Mouse (Mus musculus) forebrain, embryonic 14.5 days (tissue): Measurements from ENCODE around the gene Hes6. TPM values are rescaled to one million over a fixed set of nuclear protein-coding genes. Genes with fewer than 3 reads are reported as not detected.

Experiments
- ATAC-seq: fragments of 200-750 bp; cut with Nextera tagmentation; 2 replicates; pipeline ENCODE4 v1.8.0; 2017; ENCODE audit warnings: mild to moderate bottlenecking, moderate library complexity
- DNase-seq: peaks from one replicate; pipeline ENCODE4 v3.0.0-alpha.2; 2015; ENCODE audit warnings: low spot score
- H3K27ac ChIP-seq: fragments of 300-500 bp; sonication (generic); 2 replicates; pipeline ENCODE4 v1.5.1; 2014; ENCODE audit warnings: low read depth, mild to moderate bottlenecking, control low read depth, low read length, moderate library complexity
- H3K27me3 ChIP-seq: fragments of 300-500 bp; sonication (generic); replicated peaks from 2 replicates; pipeline ENCODE4 v1.6.1; 2014; ENCODE audit warnings: low read length, control low read depth, mixed read lengths; ENCODE audit not compliant: control insufficient read depth, insufficient read depth
- H3K36me3 ChIP-seq: fragments of 300-500 bp; sonication (generic); 2 replicates; pipeline ENCODE4 v1.6.1; 2014; ENCODE audit warnings: low read length, control low read depth; ENCODE audit not compliant: control insufficient read depth, insufficient read depth
- H3K4me1 ChIP-seq: fragments of 300-500 bp; sonication (generic); 2 replicates; pipeline ENCODE4 v1.6.1; 2014; ENCODE audit warnings: antibody characterized with exemption, low read length, control low read depth; ENCODE audit not compliant: control insufficient read depth, insufficient read depth
- H3K4me2 ChIP-seq: fragments of 300-500 bp; sonication (generic); 2 replicates; pipeline ENCODE4 v1.6.1; 2014; ENCODE audit warnings: mild to moderate bottlenecking, control low read depth, low read length
- H3K4me3 ChIP-seq: fragments of 300-500 bp; sonication (generic); 2 replicates; pipeline ENCODE4 v1.5.1; 2014; ENCODE audit warnings: low read depth, low read length, control low read depth
- H3K9ac ChIP-seq: fragments of 300-500 bp; sonication (generic); 2 replicates; pipeline ENCODE4 v1.6.1; 2014; ENCODE audit warnings: mild to moderate bottlenecking, low read length, control low read depth, moderate library complexity
- H3K9me3 ChIP-seq: fragments of 300-500 bp; sonication (generic); replicated peaks from 2 replicates; pipeline ENCODE4 v1.6.1; 2016; ENCODE audit warnings: low read length, control low read depth, mixed read lengths; ENCODE audit not compliant: control insufficient read depth
- WGBS: fragments of 180-500 bp; shearing (Covaris S2); extraction: QIAGEN DNeasy Blood & Tissue Kit; methylation state at CpG from one replicate; pipeline ENCODE4 v1.1.7; 2014; 5-methylcytosine and 5-hydroxymethylcytosine counted together
- polyA plus RNA-seq: library from polyadenylated mRNA; unstranded; fragments of >200 nt; fragmentation: Nextera tagmentation; extraction: Ambion mirVana; gene quantifications from 2 replicates; pipeline ENCODE4 v1.2.1, GENCODE M21; 2014

Gene Hes6
- polyA plus RNA-seq, 1 experiment from 2014 or later, result 240 TPM

- Histone ChIP-seq H3K9ac (peak overlapping the region; percentile 93; the same call in 1 of the 2 replicates), H3K36me3 (0 out of 2 replicates have a peak, but pooled peaks cover 7% of the 10 kb centered on the region), H3K4me3 (no peak overlapping the region), H3K4me1 (peaks cover 33% of the 10 kb centered on the region), H3K27me3 (no peaks in the 10 kb centered on the region), H3K4me2 (peak overlapping the region; percentile 88; the same call in 1 of the 2 replicates), H3K27ac (peak overlapping the region; percentile 97), H3K9me3 (no peaks in the 10 kb centered on the region)
- DNase-seq (peak; percentile 60), ATAC-seq (no peak)
- 37% methylated on average over 5 of the region's 5 CpGs for WGBS
Measured at GRCm38 (mm10) chr1:91415311-91415710, 1.5 kb upstream of the Hes6 start.

GRCm38 (mm10) chr1:91414903-91415302 lies 1.1 kb upstream of the Hes6 start:
- Histone ChIP-seq H3K4me3 (no peak overlapping the region), H3K9me3 (no peaks in the 10 kb centered on the region), H3K9ac (peak overlapping the region; percentile 93; the same call in 1 of the 2 replicates), H3K27ac (peak overlapping the region; percentile 97), H3K4me1 (peaks cover 33% of the 10 kb centered on the region), H3K36me3 (0 out of 2 replicates have a peak, but pooled peaks cover 7% of the 10 kb centered on the region), H3K4me2 (peak overlapping the region; percentile 88), H3K27me3 (no peaks in the 10 kb centered on the region)
- ATAC-seq, result no peak
- WGBS, result 26% methylated on average over 4 of the region's 4 CpGs
- peak; percentile 80 for DNase-seq

DNA sequence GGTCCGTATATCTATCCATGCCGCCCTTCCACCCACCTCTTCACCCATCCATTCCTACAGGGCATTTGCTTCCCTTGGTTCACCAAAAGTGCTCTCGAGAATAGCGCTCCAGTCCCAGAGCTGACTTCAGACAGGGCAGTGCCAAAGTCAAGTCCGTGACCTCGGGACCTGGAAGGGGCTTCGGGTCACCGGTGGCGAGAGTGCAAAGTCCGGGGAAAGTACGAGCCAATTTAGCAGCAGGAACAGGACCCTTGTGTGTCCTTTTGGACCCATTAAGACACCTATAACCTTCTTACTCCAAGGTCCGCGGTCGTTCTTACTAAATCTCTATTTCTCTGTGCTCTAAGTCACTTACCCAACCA lies 321 bp downstream of the Hes6 start:
- Histone ChIP-seq H3K9me3 (no peaks in the 10 kb centered on the region), H3K4me2 (peak overlapping the region; percentile 88), H3K4me3 (peak overlapping the region; percentile 71), H3K27ac (peak overlapping the region; percentile 97), H3K27me3 (no peaks in the 10 kb centered on the region), H3K4me1 (peaks cover 33% of the 10 kb centered on the region), H3K9ac (peak overlapping the region; percentile 93), H3K36me3 (0 out of 2 replicates have a peak, but pooled peaks cover 7% of the 10 kb centered on the region)
- ATAC-seq (no peak), DNase-seq (no peak)
- WGBS, result under 1% methylated on average over 14 of the region's 14 CpGs

- ATAC-seq, result peak; percentile 89
- H3K4me1 ChIP-seq, result peaks cover 33% of the 10 kb centered on the region
- H3K27ac ChIP-seq, result peak overlapping the region; percentile 97
- peak overlapping the region; percentile 88 for H3K4me2 ChIP-seq
- 0 out of 2 replicates have a peak, but pooled peaks cover 7% of the 10 kb centered on the region for H3K36me3 ChIP-seq
- H3K4me3 ChIP-seq, result peak overlapping the region; percentile 71
- peak; percentile 99 for DNase-seq
- no peaks in the 10 kb centered on the region for H3K27me3 ChIP-seq
- no peaks in the 10 kb centered on the region for H3K9me3 ChIP-seq
- under 1% methylated on average over 34 of the region's 34 CpGs for WGBS
- H3K9ac ChIP-seq, result peak overlapping the region; percentile 93
Measured at GRCm38 (mm10) chr1:91413030-91413506, 770 bp downstream of the Hes6 start.

DNA sequence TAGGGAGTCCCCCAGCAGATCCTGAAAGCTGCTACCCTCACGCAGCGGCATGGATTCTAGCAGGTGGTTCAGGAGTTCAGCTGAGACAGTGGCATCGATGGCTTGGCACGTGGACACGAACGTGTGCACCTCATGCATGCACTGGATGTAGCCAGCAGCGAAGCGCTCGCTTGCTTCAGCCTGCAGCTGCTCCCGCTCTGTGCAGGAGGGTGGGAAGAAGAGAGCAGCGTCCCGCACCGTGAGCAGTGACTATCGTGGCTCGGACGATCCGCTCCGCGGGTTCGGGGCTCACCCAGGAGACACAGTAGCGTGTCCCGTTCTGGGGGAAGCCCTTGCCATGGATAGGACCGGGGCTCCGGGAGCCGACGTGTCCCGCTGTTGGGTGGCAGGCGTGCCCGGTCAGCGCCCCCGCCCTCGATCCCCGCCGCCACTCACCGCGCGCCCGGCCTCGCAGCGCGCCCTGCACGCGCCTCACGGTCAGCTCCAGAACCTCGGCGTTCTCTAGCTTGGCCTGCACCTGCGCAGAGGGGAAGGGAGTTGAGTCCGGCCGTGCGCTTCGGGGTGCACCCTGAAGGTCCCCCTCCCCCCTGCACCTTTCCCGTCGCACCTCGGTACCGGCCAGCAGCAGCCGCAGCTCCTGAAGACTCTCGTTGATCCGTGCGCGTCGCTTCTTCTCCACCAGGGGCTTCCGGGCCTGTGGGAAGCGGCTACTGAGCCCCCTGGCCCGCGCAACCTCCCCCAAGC lies 1.4 kb downstream of the Hes6 start:
- H3K4me3 ChIP-seq, result peak overlapping the region; percentile 71
- 0 out of 2 replicates have a peak, but pooled peaks cover 2% of the 10 kb centered on the region for H3K36me3 ChIP-seq
- H3K4me1 ChIP-seq, result peaks cover 33% of the 10 kb centered on the region
- DNase-seq (peak; percentile 48), ATAC-seq (peak; percentile 18; the same call in 1 of the 2 replicates)
- 2% methylated on average over 57 of the region's 65 CpGs for WGBS
- no peaks in the 10 kb centered on the region for H3K9me3 ChIP-seq
- no peaks in the 10 kb centered on the region for H3K27me3 ChIP-seq
- H3K27ac ChIP-seq, result peak overlapping the region; percentile 97
- peak overlapping the region; percentile 93 for H3K9ac ChIP-seq
- H3K4me2 ChIP-seq, result peak overlapping the region; percentile 88

GRCm38 (mm10) chr1:91411631-91412285 lies 2.1 kb downstream of the Hes6 start:
- Histone ChIP-seq H3K4me1 (peaks cover 33% of the 10 kb centered on the region), H3K4me3 (peak overlapping the region; percentile 71), H3K4me2 (peak overlapping the region; percentile 88), H3K27me3 (no peaks in the 10 kb centered on the region), H3K9ac (peak overlapping the region; percentile 93), H3K27ac (no peak overlapping the region), H3K9me3 (no peaks in the 10 kb centered on the region), H3K36me3 (no peaks in the 10 kb centered on the region)
- ATAC-seq (no peak), DNase-seq (no peak)
- WGBS, result 42% methylated on average over 8 of the region's 8 CpGs

GRCm38 (mm10) chr1:91407819-91408218 lies 6.0 kb downstream of the Hes6 start:
- WGBS, result 90% methylated on average over 4 of the region's 4 CpGs
- Histone ChIP-seq H3K4me1 (peaks cover 15% of the 10 kb centered on the region), H3K27ac (no peak overlapping the region), H3K9ac (no peak overlapping the region), H3K36me3 (no peaks in the 10 kb centered on the region), H3K4me2 (no peak overlapping the region), H3K9me3 (no peaks in the 10 kb centered on the region), H3K27me3 (no peaks in the 10 kb centered on the region), H3K4me3 (no peak overlapping the region)
- ATAC-seq (no peak), DNase-seq (no peak)

DNA sequence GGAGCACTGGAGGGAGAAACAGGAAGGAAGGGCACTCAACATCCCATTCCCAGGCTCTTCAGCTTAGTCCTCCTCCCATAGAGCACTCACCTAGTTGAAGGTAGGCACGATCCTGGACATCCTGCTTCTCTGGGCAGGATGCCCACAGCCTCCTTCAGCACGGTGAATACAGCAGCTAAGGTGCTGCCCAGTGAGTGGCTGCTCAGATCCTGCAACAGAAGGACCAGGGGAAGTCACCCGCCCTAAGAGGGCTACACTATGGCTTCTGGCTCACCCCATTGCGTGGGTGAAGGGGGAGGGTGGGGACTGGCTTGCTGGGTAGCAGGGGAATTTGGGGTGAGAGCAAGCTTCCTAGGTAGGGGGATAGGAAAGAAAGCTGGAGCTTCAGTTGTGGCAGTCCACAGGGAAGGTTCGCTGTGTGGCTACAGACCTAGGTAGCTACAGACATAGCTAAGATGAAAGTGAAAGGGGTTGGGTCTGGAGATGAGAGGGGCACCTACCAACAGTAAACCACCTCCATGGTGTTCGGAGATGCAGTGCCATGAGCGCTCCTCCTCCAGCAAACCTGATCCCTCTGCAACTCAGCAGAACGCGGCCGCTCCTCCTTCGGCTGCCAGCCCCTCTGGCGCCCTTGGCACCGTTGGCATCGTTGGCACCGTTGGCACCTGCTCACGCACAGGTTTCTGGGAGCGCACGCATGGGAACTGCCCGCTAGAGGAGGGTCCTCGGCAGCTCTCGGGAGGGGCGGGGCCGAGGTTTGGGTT lies 8.2 kb downstream of the Hes6 start:
- H3K4me2 ChIP-seq, result no peak overlapping the region
- 55% methylated on average over 23 of the region's 23 CpGs for WGBS
- H3K27me3 ChIP-seq, result no peaks in the 10 kb centered on the region
- no peak overlapping the region for H3K27ac ChIP-seq
- H3K4me3 ChIP-seq, result no peak overlapping the region
- no peaks in the 10 kb centered on the region for H3K4me1 ChIP-seq
- ATAC-seq (peak; percentile 48; the same call in 1 of the 2 replicates), DNase-seq (peak; percentile 34)
- no peaks in the 10 kb centered on the region for H3K9me3 ChIP-seq
- no peaks in the 10 kb centered on the region for H3K36me3 ChIP-seq
- H3K9ac ChIP-seq, result no peak overlapping the region
